Mouse (Mus musculus): ENCODE data around the gene Ints14.

DNA sequence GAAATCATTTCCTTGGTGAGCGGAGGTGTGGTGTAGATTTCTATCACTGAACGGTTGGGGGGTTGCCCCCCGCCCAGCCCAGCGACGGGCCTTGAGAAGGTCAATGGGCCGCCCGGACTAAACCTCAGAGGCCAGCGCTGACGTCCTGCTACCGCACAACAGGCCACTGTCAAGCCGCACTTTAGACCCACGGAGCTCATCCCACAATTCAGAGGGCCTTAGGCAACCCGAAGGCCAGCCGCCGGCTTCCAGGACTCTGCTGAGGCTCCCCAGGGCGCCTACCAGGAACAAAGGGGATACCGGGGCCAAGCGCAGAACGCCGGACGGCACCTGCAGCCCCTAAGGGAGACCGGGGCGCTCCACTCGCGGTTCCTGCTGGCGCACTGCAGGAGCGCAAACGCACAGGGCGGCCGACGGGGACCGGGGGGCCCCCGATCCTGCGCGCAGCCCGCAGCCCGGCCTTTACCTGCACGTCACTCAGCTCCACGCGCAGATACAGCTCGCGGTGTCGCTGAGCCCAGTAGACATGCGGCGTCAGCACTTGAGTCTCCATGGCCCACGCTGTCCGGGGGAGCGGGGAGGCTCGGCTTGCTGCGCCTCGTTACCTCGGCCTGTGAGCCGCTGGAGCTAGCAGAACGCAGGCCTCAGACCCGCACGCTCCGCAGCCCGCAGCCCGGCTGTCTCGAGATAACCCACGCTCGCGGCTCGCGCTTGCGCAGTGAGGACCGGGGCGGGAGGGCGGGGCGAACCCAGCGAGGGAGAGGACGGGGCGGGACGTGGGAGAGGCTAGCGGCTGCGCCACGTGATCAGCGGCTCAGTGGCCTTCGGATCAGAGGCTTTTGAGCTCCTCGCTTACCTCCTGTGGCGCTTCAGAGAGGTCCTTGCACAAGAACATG is 60.5 kb downstream of the Ints14 start, which contains the start of gene Hacd3:
- TF ChIP-seq POLR2A (IDR thresholded peaks at IDR 0.05; ENCODE audit: control insufficient read depth, extremely low read depth, insufficient read depth, low read length, poor library complexity), result peak; percentile 76; the same call in 1 of the 2 replicates
- TF ChIP-seq CTCF (IDR thresholded peaks at IDR 0.05; ENCODE audit: borderline replicate concordance, control insufficient read depth, extremely low read depth, insufficient read depth, low read length, poor library complexity), result 0 out of 2 replicates have a peak, but pooled peaks have one; percentile 20

Data from thymus, adult 2 months (tissue).